Mouse (Mus musculus) G1E (cell line): ENCODE data around the gene Kpna7.

ENCODE experiments used
- CTCF ChIP-seq: IDR thresholded peaks from 2 replicates; pipeline ENCODE4 v1.5.1; 2012; ENCODE audit warnings: low read depth, low read length, inconsistent platforms, mixed read lengths
- GATA1 ChIP-seq: IDR thresholded peaks from 2 replicates; pipeline ENCODE4 v1.6.1; 2012; ENCODE audit warnings: borderline replicate concordance, low read length, inconsistent platforms, mixed read lengths
- TAL1 ChIP-seq: conservative IDR thresholded peaks from 2 replicates; pipeline ENCODE4 v1.6.1; 2012; ENCODE audit warnings: low read depth, low read length, inconsistent platforms, mixed read lengths

DNA sequence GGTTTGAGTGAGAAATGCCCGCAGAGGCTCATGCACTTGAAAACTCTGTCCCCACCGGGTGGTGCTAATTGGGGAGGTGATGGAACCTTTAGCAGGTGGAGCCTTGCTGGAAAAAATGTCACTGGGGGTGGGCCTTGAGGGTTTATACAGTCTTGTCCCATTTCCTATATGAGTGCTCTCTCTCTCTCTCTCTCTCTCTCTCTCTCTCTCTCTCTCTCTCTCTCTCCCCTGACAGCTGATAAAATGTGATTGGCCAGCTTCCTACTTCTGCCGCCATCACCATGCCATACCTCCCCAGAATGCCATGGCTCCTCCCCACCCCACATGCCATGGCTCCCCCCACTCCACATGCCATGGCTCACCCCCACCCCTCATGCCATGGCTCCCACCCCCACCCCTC is 8.7 kb downstream of the Kpna7 start:
- TF ChIP-seq CTCF (no peak), GATA1 (no peak), TAL1 (no peak)
